Comparison of ENCODE assay signal across 8 mouse cellular contexts in genomic region chr1:63112865-63113261, GRCm38 (mm10). TPM values are rescaled to one million over a fixed set of nuclear protein-coding genes. Genes with fewer than 3 reads are reported as not detected.
DNase-seq lines count a peak whose midpoint lies in the region; ATAC-seq lines count a peak whose summit lies in the region.

No protein-coding gene starts in this region.

- H3K9me3 ChIP-seq in liver, embryonic 15.5 days (replicated peaks): no peaks in the 10 kb centered on the region
- H3K9me3 ChIP-seq in neural tube, embryonic 11.5 days (ENCODE audit: control insufficient read depth, low read length): no peaks in the 10 kb centered on the region

- peaks cover 35% of the 10 kb centered on the region for H3K4me1 ChIP-seq in liver, embryonic 15.5 days (replicated peaks)
- H3K4me1 ChIP-seq in neural tube, embryonic 11.5 days (ENCODE audit: control insufficient read depth, insufficient read depth, low read length): peaks cover 18% of the 10 kb centered on the region; the same call in 1 of the 2 replicates

- peak; percentile 11; the same call in 1 of the 2 replicates for ATAC-seq in liver, embryonic 15.5 days (ENCODE audit: insufficient read depth)
- no peak for ATAC-seq in neural tube, embryonic 11.5 days (ENCODE audit: insufficient read depth, low FRiP score, low TSS enrichment)

- H3K4me2 ChIP-seq in liver, embryonic 15.5 days: peak overlapping the region; percentile 80
- H3K4me2 ChIP-seq in neural tube, embryonic 11.5 days (ENCODE audit: low read depth): peak overlapping the region; percentile 91

- peak overlapping the region; percentile 96 for H3K27ac ChIP-seq in liver, embryonic 15.5 days (replicated peaks)
- H3K27ac ChIP-seq in neural tube, embryonic 11.5 days (ENCODE audit: low read depth, low read length): 0 out of 2 replicates have a peak overlapping the region, but pooled peaks have one; percentile 95

- intact Hi-C loops in gastrocnemius, postnatal 14 days (cut with DNase I; ENCODE audit: low total_unique reads): no loop called here

- DNase-seq in lung, adult 18-20 months: peak; percentile 16 to 26
- DNase-seq in lung, postnatal 25 days (ENCODE audit: low spot score): no peak
- DNase-seq in cerebellum, adult 9-11 months: peak; percentile 54
- DNase-seq in gastrocnemius, postnatal 14 days: peak; percentile 13
- DNase-seq in induced T-regulatory cell, adult 2 months (ENCODE audit: low read depth): peak; percentile 68
- peak; percentile 46 for DNase-seq in neural tube, embryonic 11.5 days (ENCODE audit: low spot score)
- DNase-seq in thymus, postnatal 10 days (ENCODE audit: low spot score in 2 of 2): peak; percentile 27 to 28

- H3K9ac ChIP-seq in liver, embryonic 15.5 days: peak overlapping the region; percentile 99
- H3K9ac ChIP-seq in neural tube, embryonic 11.5 days (ENCODE audit: low read length): peak overlapping the region; percentile 100

- H3K36me3 ChIP-seq in liver, embryonic 15.5 days (replicated peaks): no peaks in the 10 kb centered on the region; the same call in 1 of the 2 replicates
- no peaks in the 10 kb centered on the region for H3K36me3 ChIP-seq in neural tube, embryonic 11.5 days (ENCODE audit: control insufficient read depth, insufficient read depth, low read length)

- WGBS in liver, embryonic 15.5 days (ENCODE audit: insufficient replicate concordance): 1% methylated on average over 11 of the region's 11 CpGs
- WGBS in neural tube, embryonic 11.5 days: 4% methylated on average over 11 of the region's 11 CpGs

- H3K4me3 ChIP-seq in liver, embryonic 15.5 days (replicated peaks): peak overlapping the region; percentile 94
- H3K4me3 ChIP-seq in neural tube, embryonic 11.5 days (ENCODE audit: low read depth, low read length): peak overlapping the region; percentile 98

- H3K27me3 ChIP-seq in liver, embryonic 15.5 days: no peaks in the 10 kb centered on the region
- no peaks in the 10 kb centered on the region for H3K27me3 ChIP-seq in neural tube, embryonic 11.5 days (ENCODE audit: control insufficient read depth, insufficient read depth, low read length)

RNA-seq across cellular contexts. Expression of gene Ino80d, which starts 1.6 kb away (rescaled TPM):
- total RNA-seq in gastrocnemius, postnatal 14 days (2021): 10 to 100 TPM; 12.8 to 14.2 TPM
- 4.6 and 5.0 TPM in 2 replicates for polyA plus RNA-seq in liver, embryonic 15.5 days (2015; fragmentation: Nextera tagmentation; extraction: Ambion mirVana)
- polyA plus RNA-seq in neural tube, embryonic 11.5 days (2014; fragmentation: Nextera tagmentation; extraction: Ambion mirVana): 6.8 and 7.8 TPM in 2 replicates
